Mouse (Mus musculus): ENCODE measurements around the gene Map7d3.
A peak's percentile ranks its signal among the peaks of the same experiment; 100 is the strongest.

Map7d3 gene

GRCm38 (mm10) chrX:56821765-56822603, at the start of gene Map7d3:
TSS of gene Map7d3 (minus strand) at chrX:56822326.
- DNase-seq (ENCODE audit: low read depth, low spot score), result no peak

- DNase-seq (ENCODE audit: low read depth, low spot score), result no peak
These were observed 47.7 kb upstream of the Map7d3 start, which contains the start of gene Adgrg4 for GRCm38 (mm10) chrX:56869863-56870262. TSS of gene Adgrg4 (plus strand) at chrX:56870163.

GRCm38 (mm10) chrX:56841255-56841654, 19.1 kb upstream of the Map7d3 start:
- no peak for DNase-seq (ENCODE audit: low read depth, low spot score)

GRCm38 (mm10) chrX:56839369-56839768, 17.2 kb upstream of the Map7d3 start:
- no peak for DNase-seq (ENCODE audit: low read depth, low spot score)

GRCm38 (mm10) chrX:56835842-56836241, 13.7 kb upstream of the Map7d3 start:
- no peak for DNase-seq (ENCODE audit: low read depth, low spot score)

GRCm38 (mm10) chrX:56827492-56827891, 5.4 kb upstream of the Map7d3 start:
- no peak for DNase-seq (ENCODE audit: low read depth, low spot score)

- DNase-seq (ENCODE audit: low read depth, low spot score), result peak; percentile 17
These were observed 30.9 kb downstream of the Map7d3 start for GRCm38 (mm10) chrX:56791268-56791667.

- no peak for DNase-seq (ENCODE audit: low read depth, low spot score)
These were observed 31.5 kb downstream of the Map7d3 start for GRCm38 (mm10) chrX:56790591-56790990.

- no peak for DNase-seq (ENCODE audit: low read depth, low spot score)
These were observed 34.6 kb downstream of the Map7d3 start for GRCm38 (mm10) chrX:56787486-56787885.

GRCm38 (mm10) chrX:56786281-56787061, 35.7 kb downstream of the Map7d3 start:
- no peak for DNase-seq (ENCODE audit: low read depth, low spot score)

- DNase-seq (ENCODE audit: low read depth, low spot score), result no peak
These were observed 48.8 kb downstream of the Map7d3 start for GRCm38 (mm10) chrX:56773329-56773728.

- no peak for DNase-seq (ENCODE audit: low read depth, low spot score)
These were observed 50.4 kb downstream of the Map7d3 start for GRCm38 (mm10) chrX:56771751-56772150.

- no peak for DNase-seq (ENCODE audit: low read depth, low spot score)
These were observed 52.3 kb downstream of the Map7d3 start for GRCm38 (mm10) chrX:56769838-56770237.

GRCm38 (mm10) chrX:56760257-56760760, 61.8 kb downstream of the Map7d3 start:
- DNase-seq (ENCODE audit: low read depth, low spot score), result no peak

- no peak for DNase-seq (ENCODE audit: low read depth, low spot score)
These were observed 65.8 kb downstream of the Map7d3 start for GRCm38 (mm10) chrX:56756352-56756751.

GRCm38 (mm10) chrX:56755646-56756045, 66.5 kb downstream of the Map7d3 start:
- no peak for DNase-seq (ENCODE audit: low read depth, low spot score)

- DNase-seq (ENCODE audit: low read depth, low spot score), result no peak
These were observed 68.5 kb downstream of the Map7d3 start for GRCm38 (mm10) chrX:56753317-56754289.

- no peak for DNase-seq (ENCODE audit: low read depth, low spot score)
These were observed 70.0 kb downstream of the Map7d3 start for GRCm38 (mm10) chrX:56752144-56752543.

GRCm38 (mm10) chrX:56751536-56751935, 70.6 kb downstream of the Map7d3 start:
- DNase-seq (ENCODE audit: low read depth, low spot score), result no peak

All from retina, postnatal 7 days (tissue).